Mouse (Mus musculus): Measurements from ENCODE around the gene Lsm2. TPM values are rescaled to one million over a fixed set of nuclear protein-coding genes. Genes with fewer than 3 reads are reported as not detected.

The Lsm2 gene
- polyA plus RNA-seq (2017; shearing (Covaris generic)), result 50.0 TPM

GRCm38 (mm10) chr17:34981690-34982180, at the start of gene Lsm2:
TSS of gene Lsm2 (plus strand) at chr17:34981862.

GRCm38 (mm10) chr17:34959130-34959778, 22.4 kb upstream of the Lsm2 start, which contains the start of gene Hspa1b:
TSS of gene Hspa1b (minus strand) at chr17:34959238.

GRCm38 (mm10) chr17:34969822-34970221, 11.8 kb upstream of the Lsm2 start, which contains the start of gene Gm20481:
TSS of gene Gm20481 (plus strand) at chr17:34969912.

DNA sequence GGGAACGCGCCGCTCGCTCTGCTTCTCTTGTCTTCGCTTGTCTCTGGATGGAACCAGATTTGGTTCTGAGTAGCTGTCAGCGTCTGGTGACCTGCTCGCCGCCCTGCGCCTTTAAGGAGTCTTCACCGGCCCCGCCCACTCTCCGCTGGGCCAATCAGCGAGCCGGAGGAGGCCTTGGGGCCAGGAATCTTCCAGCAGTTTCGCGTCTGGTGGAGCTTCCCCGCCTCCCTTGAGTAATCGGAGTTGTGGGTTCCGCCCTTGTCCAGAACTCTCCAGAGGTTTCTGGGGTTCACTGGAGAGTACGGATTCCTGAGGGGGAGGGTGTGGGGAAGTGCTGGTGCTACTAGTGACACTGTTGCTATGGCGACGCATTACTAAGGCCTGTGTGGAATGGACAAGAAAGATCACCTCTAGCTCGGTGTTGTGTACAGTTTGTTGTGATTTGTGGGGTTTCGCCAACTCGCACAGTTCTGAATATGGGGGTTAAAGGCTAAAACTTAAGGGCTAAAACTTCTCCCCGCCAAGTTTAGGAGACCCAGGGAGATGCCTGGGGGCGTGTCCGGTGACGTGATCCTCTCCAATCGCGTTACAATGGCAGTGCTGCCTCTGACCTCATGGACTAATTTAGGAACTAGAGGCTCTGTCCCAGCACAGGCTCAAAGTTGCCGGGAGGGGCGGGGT, 9.5 kb upstream of the Lsm2 start, which contains the start of the genes Hspa1a and Hspa1l:
Gene Hspa1a, minus strand, starts transcription at position 88 of the 681 bp plus-strand sequence.
Gene Hspa1l, plus strand, starts transcription at position 635 of the 681 bp plus-strand sequence.

GRCm38 (mm10) chr17:35000717-35001451, 19.2 kb downstream of the Lsm2 start, which contains the start of gene Vars:
TSS of gene Vars (plus strand) at chr17:35000987.

DNA sequence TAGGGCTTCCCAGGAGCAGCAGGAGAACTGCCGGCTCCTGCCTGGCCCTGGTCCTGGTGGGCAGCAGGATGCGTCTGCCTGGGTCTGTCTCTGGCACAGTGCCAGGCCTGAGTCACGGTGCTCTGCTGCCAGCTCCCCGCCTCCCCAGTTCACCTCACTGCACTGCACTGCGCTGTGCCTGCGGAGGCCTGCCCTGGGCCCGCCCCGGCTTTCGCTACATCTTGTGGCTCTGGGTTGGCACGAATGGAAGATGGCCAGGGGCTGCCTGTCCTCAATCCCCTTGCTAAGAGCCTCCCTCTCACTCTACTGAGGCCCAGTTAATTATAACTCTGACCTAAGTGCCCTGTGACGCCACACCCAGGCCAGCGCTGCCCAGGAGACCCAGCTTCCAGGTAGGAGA, 34.7 kb downstream of the Lsm2 start, which contains the start of gene Vwa7:
Gene Vwa7, plus strand, starts transcription at position 204 of the 400 bp plus-strand sequence.

GRCm38 (mm10) chr17:35027277-35028068, 45.8 kb downstream of the Lsm2 start, which contains the start of gene Sapcd1:
TSS of gene Sapcd1 (minus strand) at chr17:35028016.

Other genes with a start within 250 kb of the Lsm2 start
- not detected for gene C4b, start 238.0 kb upstream of the Lsm2 start, polyA plus RNA-seq (2017; shearing (Covaris generic))
- not detected for gene Cyp21a1, start 177.3 kb upstream of the Lsm2 start, polyA plus RNA-seq (2017; shearing (Covaris generic))
- gene Stk19, start 144.9 kb upstream of the Lsm2 start, polyA plus RNA-seq (2017; shearing (Covaris generic)), result 22.8 TPM
- gene Dxo, start 144.8 kb upstream of the Lsm2 start, polyA plus RNA-seq (2017; shearing (Covaris generic)), result 93.8 TPM
- 117 TPM for gene Skiv2l, start 131.7 kb upstream of the Lsm2 start, polyA plus RNA-seq (2017; shearing (Covaris generic))
- gene Nelfe, start 131.5 kb upstream of the Lsm2 start, polyA plus RNA-seq (2017; shearing (Covaris generic)), result 34.7 TPM
- 0.40 TPM for gene Cfb, start 119.3 kb upstream of the Lsm2 start, polyA plus RNA-seq (2017; shearing (Covaris generic))
- 0.38 TPM for gene Zbtb12, start 102.4 kb upstream of the Lsm2 start, polyA plus RNA-seq (2017; shearing (Covaris generic))
- gene Gm20547, start 99.8 kb upstream of the Lsm2 start, polyA plus RNA-seq (2017; shearing (Covaris generic)), result not detected
- gene C2, start 83.6 kb upstream of the Lsm2 start, polyA plus RNA-seq (2017; shearing (Covaris generic)), result 1.4 TPM
- gene Ehmt2, start 83.4 kb upstream of the Lsm2 start, polyA plus RNA-seq (2017; shearing (Covaris generic)), result 55.0 TPM
- not detected for gene Slc44a4, start 67.4 kb upstream of the Lsm2 start, polyA plus RNA-seq (2017; shearing (Covaris generic))
- gene Neu1, start 50.6 kb upstream of the Lsm2 start, polyA plus RNA-seq (2017; shearing (Covaris generic)), result 63.5 TPM
- 1,521 TPM for gene Hspa1b, start 22.6 kb upstream of the Lsm2 start, polyA plus RNA-seq (2017; shearing (Covaris generic))
- 90.8 TPM for gene Gm20481, start 11.9 kb upstream of the Lsm2 start, polyA plus RNA-seq (2017; shearing (Covaris generic))
- gene Hspa1a, start 9.7 kb upstream of the Lsm2 start, polyA plus RNA-seq (2017; shearing (Covaris generic)), result 909 TPM
- not detected for gene Hspa1l, start 9.2 kb upstream of the Lsm2 start, polyA plus RNA-seq (2017; shearing (Covaris generic))
- 214 TPM for gene Vars, start 19.1 kb downstream of the Lsm2 start, polyA plus RNA-seq (2017; shearing (Covaris generic))
- gene Vwa7, start 34.7 kb downstream of the Lsm2 start, polyA plus RNA-seq (2017; shearing (Covaris generic)), result 0.37 TPM
- not detected for gene Sapcd1, start 46.2 kb downstream of the Lsm2 start, polyA plus RNA-seq (2017; shearing (Covaris generic))
- gene Msh5, start 64.9 kb downstream of the Lsm2 start, polyA plus RNA-seq (2017; shearing (Covaris generic)), result 2.2 TPM
- gene Clic1, start 68.1 kb downstream of the Lsm2 start, polyA plus RNA-seq (2017; shearing (Covaris generic)), result 334 TPM
- gene Ddah2, start 77.2 kb downstream of the Lsm2 start, polyA plus RNA-seq (2017; shearing (Covaris generic)), result 0.85 TPM
- not detected for gene Ly6g6c, start 83.5 kb downstream of the Lsm2 start, polyA plus RNA-seq (2017; shearing (Covaris generic))
- not detected for gene Mpig6b, start 84.3 kb downstream of the Lsm2 start, polyA plus RNA-seq (2017; shearing (Covaris generic))
- not detected for gene Ly6g6e, start 95.0 kb downstream of the Lsm2 start, polyA plus RNA-seq (2017; shearing (Covaris generic))
- not detected for gene Ly6g6d, start 96.2 kb downstream of the Lsm2 start, polyA plus RNA-seq (2017; shearing (Covaris generic))
- gene Ly6g6f, start 103.7 kb downstream of the Lsm2 start, polyA plus RNA-seq (2017; shearing (Covaris generic)), result not detected
- gene Abhd16a, start 107.4 kb downstream of the Lsm2 start, polyA plus RNA-seq (2017; shearing (Covaris generic)), result 79.3 TPM
- gene Ly6g5c, start 126.4 kb downstream of the Lsm2 start, polyA plus RNA-seq (2017; shearing (Covaris generic)), result not detected
- gene Ly6g5b, start 133.6 kb downstream of the Lsm2 start, polyA plus RNA-seq (2017; shearing (Covaris generic)), result 1.8 TPM
- 65.3 TPM for gene Gpank1, start 139.6 kb downstream of the Lsm2 start, polyA plus RNA-seq (2017; shearing (Covaris generic))
- 223 TPM for gene Csnk2b, start 140.2 kb downstream of the Lsm2 start, polyA plus RNA-seq (2017; shearing (Covaris generic))
- 1.7 TPM for gene D17H6S53E, start 144.5 kb downstream of the Lsm2 start, polyA plus RNA-seq (2017; shearing (Covaris generic))
- not detected for gene Apom, start 150.2 kb downstream of the Lsm2 start, polyA plus RNA-seq (2017; shearing (Covaris generic))
- gene Bag6, start 153.3 kb downstream of the Lsm2 start, polyA plus RNA-seq (2017; shearing (Covaris generic)), result 56.5 TPM
- gene Prrc2a, start 183.0 kb downstream of the Lsm2 start, polyA plus RNA-seq (2017; shearing (Covaris generic)), result 24.5 TPM
- gene Aif1, start 194.2 kb downstream of the Lsm2 start, polyA plus RNA-seq (2017; shearing (Covaris generic)), result not detected
- 4.4 TPM for gene Lst1, start 206.6 kb downstream of the Lsm2 start, polyA plus RNA-seq (2017; shearing (Covaris generic))
- 1,113 TPM for gene Ltb, start 212.6 kb downstream of the Lsm2 start, polyA plus RNA-seq (2017; shearing (Covaris generic))
- gene Tnf, start 220.1 kb downstream of the Lsm2 start, polyA plus RNA-seq (2017; shearing (Covaris generic)), result 156 TPM
- gene Lta, start 223.5 kb downstream of the Lsm2 start, polyA plus RNA-seq (2017; shearing (Covaris generic)), result 55.4 TPM
- not detected for gene Gm16181, start 239.0 kb downstream of the Lsm2 start, polyA plus RNA-seq (2017; shearing (Covaris generic))

Data from effector memory CD4-positive, alpha-beta T cell, adult 7 months (primary cell).